In the genomic region with DNA sequence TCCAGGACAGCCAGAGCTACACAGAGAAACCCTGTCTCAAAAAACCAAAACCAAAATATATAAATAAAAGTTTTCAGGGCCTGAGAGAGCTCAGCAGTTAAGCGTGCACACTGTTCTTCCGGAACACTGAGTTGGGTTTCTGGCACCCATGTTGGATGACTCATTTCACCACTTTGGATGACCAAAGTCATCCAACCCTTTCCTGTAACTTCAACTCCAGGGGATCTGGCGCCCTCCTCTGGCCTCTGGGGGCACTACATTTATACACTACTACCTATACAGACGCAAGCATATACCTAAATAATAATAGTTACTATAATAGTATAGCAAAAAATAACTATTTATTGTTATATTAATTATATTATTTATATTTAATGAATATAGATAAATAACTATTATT, we compare ENCODE assay signal across 9 mouse cellular contexts. TPM values are rescaled to one million over a fixed set of nuclear protein-coding genes. Genes with fewer than 3 reads are reported as not detected.
DNase-seq lines count a peak whose midpoint lies in the region; ATAC-seq and TF ChIP-seq lines count a peak whose summit lies in the region.
"Had no signal": no experiment of that assay in that cellular context is flagged by ENCODE, and none has a peak within 500 bp of the region (broad histone marks: within the 10 kb centered on the region; RNA-seq: fewer than 3 reads in every experiment).

No protein-coding gene starts in this region.

- 34% methylated on average over 4 of the region's 4 CpGs for WGBS in cerebellum, adult 2 months
- WGBS in neural tube, embryonic 15.5 days, result 55% methylated on average over 4 of the region's 4 CpGs
- WGBS in bone marrow, adult 2 months, result 41% methylated on average over 4 of the region's 4 CpGs

- H3K36me3 ChIP-seq in neural tube, embryonic 15.5 days, result no peaks in the 10 kb centered on the region

- H3K4me2 ChIP-seq in neural tube, embryonic 15.5 days, result no peak overlapping the region

- ATAC-seq in neural tube, embryonic 15.5 days (ENCODE audit: low FRiP score), result no peak
- ATAC-seq in granulocyte monocyte progenitor cell, adult 5-6 weeks (replicated peaks; ENCODE audit: poor library complexity, severe bottlenecking), result peak; percentile 83

- no peak overlapping the region for H3K27ac ChIP-seq in cerebellum, adult 2 months (ENCODE audit: insufficient read depth, low read length)
- no peak overlapping the region for H3K27ac ChIP-seq in neural tube, embryonic 15.5 days (replicated peaks)
- H3K27ac ChIP-seq in bone marrow, adult 2 months (ENCODE audit: control insufficient read depth, insufficient read depth, low read depth, low read length, poor library complexity), result no peak overlapping the region

- no peaks in the 10 kb centered on the region for H3K27me3 ChIP-seq in cerebellum, adult 2 months (ENCODE audit: control insufficient read depth, insufficient read depth, low read length)
- no peaks in the 10 kb centered on the region for H3K27me3 ChIP-seq in neural tube, embryonic 15.5 days (replicated peaks)

- H3K4me3 ChIP-seq in cerebellum, adult 2 months (replicated peaks; ENCODE audit: insufficient read depth, low read depth, low read length), result no peak overlapping the region
- H3K4me3 ChIP-seq in neural tube, embryonic 15.5 days (replicated peaks), result no peak overlapping the region
- no peak overlapping the region for H3K4me3 ChIP-seq in bone marrow, adult 2 months (replicated peaks; ENCODE audit: control insufficient read depth, low read depth, low read length)

- TF ChIP-seq POLR2A in cerebellum, adult 2 months (IDR thresholded peaks at IDR 0.05; ENCODE audit: borderline replicate concordance, insufficient read depth, low read length), result no peak
- TF ChIP-seq POLR2A in bone marrow, adult 2 months (IDR thresholded peaks at IDR 0.05; ENCODE audit: borderline replicate concordance, control insufficient read depth, low read depth, low read length), result no peak

- H3K9ac ChIP-seq in neural tube, embryonic 15.5 days (replicated peaks), result no peak overlapping the region

- TF ChIP-seq CTCF in cerebellum, adult 2 months (IDR thresholded peaks at IDR 0.05; ENCODE audit: borderline replicate concordance, insufficient read depth, low read depth, low read length), result peak; percentile 47; the same call in 1 of the 2 replicates
- peak; percentile 53; the same call in 1 of the 2 replicates for TF ChIP-seq CTCF in bone marrow, adult 2 months (IDR thresholded peaks at IDR 0.05; ENCODE audit: control insufficient read depth, insufficient read depth, low read length)

- no peaks in the 10 kb centered on the region for H3K4me1 ChIP-seq in cerebellum, adult 2 months (ENCODE audit: control insufficient read depth, insufficient read depth, low read length)
- no peaks in the 10 kb centered on the region for H3K4me1 ChIP-seq in neural tube, embryonic 15.5 days
- no peaks in the 10 kb centered on the region for H3K4me1 ChIP-seq in bone marrow, adult 2 months (ENCODE audit: control insufficient read depth, insufficient read depth, low read length)

- no peaks in the 10 kb centered on the region for H3K9me3 ChIP-seq in neural tube, embryonic 15.5 days (replicated peaks)

- DNase-seq in cerebellum, adult 2 months, result peak; percentile 31 to 51
- DNase-seq in cerebellum, adult 9-11 months, result no peak
- peak; percentile 39 for DNase-seq in neural tube, embryonic 10.5 days (ENCODE audit: extremely low spot score, low spot score)
- DNase-seq in lung, postnatal 25 days (ENCODE audit: low spot score), result peak; percentile 58
- DNase-seq in urinary bladder, postnatal 4 days (ENCODE audit: low spot score in 2 of 2), result peak; percentile 36 to 77

RNA-seq across cellular contexts. Expression of a gene that starts 13.7 kb away (rescaled TPM):
- 16.6 and 20.6 TPM in 2 replicates for polyA plus RNA-seq in cerebellum, adult 2 months (2012; rRNA removed)
- polyA plus RNA-seq in neural tube, embryonic 15.5 days (2015; fragmentation: Nextera tagmentation; extraction: Ambion mirVana), result 11.0 and 11.2 TPM in 2 replicates
- polyA plus RNA-seq in bone marrow, adult 2 months (2011; ENCODE audit: insufficient read depth, insufficient read length, low replicate concordance, missing spikeins), result not detected in 2 replicates
- 1.9 TPM in 1 of 2 replicates, not detected in the other for total RNA-seq in granulocyte monocyte progenitor cell, adult 5-6 weeks (2014; fragmentation: Nextera tagmentation)
- not detected in 2 replicates for total RNA-seq in granulocyte monocyte progenitor cell, adult 5-6 weeks (2017)
- total RNA-seq: hematopoietic stem cell, adult 5-6 weeks had no signal

RNA-seq across cellular contexts. Expression of a gene that starts 44.1 kb away (rescaled TPM):
- polyA plus RNA-seq in cerebellum, adult 2 months (2012; rRNA removed), result 278 and 296 TPM in 2 replicates
- 3.4 and 4.1 TPM in 2 replicates for polyA plus RNA-seq in neural tube, embryonic 15.5 days (2015; fragmentation: Nextera tagmentation; extraction: Ambion mirVana)
- 0.74 and 2.0 TPM in 2 replicates for polyA plus RNA-seq in bone marrow, adult 2 months (2011; ENCODE audit: insufficient read depth, insufficient read length, low replicate concordance, missing spikeins)
- total RNA-seq in granulocyte monocyte progenitor cell, adult 5-6 weeks (2014; fragmentation: Nextera tagmentation), result not detected in 2 replicates
- not detected in 2 replicates for total RNA-seq in granulocyte monocyte progenitor cell, adult 5-6 weeks (2017)
- total RNA-seq: hematopoietic stem cell, adult 5-6 weeks had no signal

RNA-seq across cellular contexts. Expression of a gene that starts 47.2 kb away (rescaled TPM):
- 0.05 and 0.13 TPM in 2 replicates for polyA plus RNA-seq in cerebellum, adult 2 months (2012; rRNA removed)
- polyA plus RNA-seq in neural tube, embryonic 15.5 days (2015; fragmentation: Nextera tagmentation; extraction: Ambion mirVana), result 0.43 and 0.97 TPM in 2 replicates
- not detected in 2 replicates for polyA plus RNA-seq in bone marrow, adult 2 months (2011; ENCODE audit: insufficient read depth, insufficient read length, low replicate concordance, missing spikeins)
- total RNA-seq in granulocyte monocyte progenitor cell, adult 5-6 weeks (2014; fragmentation: Nextera tagmentation), result not detected in 2 replicates
- not detected in 2 replicates for total RNA-seq in granulocyte monocyte progenitor cell, adult 5-6 weeks (2017)
- total RNA-seq: hematopoietic stem cell, adult 5-6 weeks had no signal

Comparison
In these comparisons a context has a peak if more than half of its experiments do, and no peak if none do; other contexts are left out.
1. RNA of a gene that starts 13.7 kb away (polyA plus RNA-seq): 16.6 to 20.6 TPM in cerebellum, adult 2 months and 11.0 to 11.2 TPM in neural tube, embryonic 15.5 days; not detected in bone marrow, adult 2 months; every median in the first group is over 10 times any median in the second.
2. RNA of a gene that starts 44.1 kb away (polyA plus RNA-seq): 278 to 296 TPM in cerebellum, adult 2 months; 3.4 to 4.1 TPM in neural tube, embryonic 15.5 days and 0.74 to 2.0 TPM in bone marrow, adult 2 months; every median in the first group is over 10 times any median in the second.